Mouse (Mus musculus) kidney, adult 2 months (tissue): ENCODE data around the gene Gm5622.
"Not testable (repeated sequence)": the region's sequence is repeated elsewhere in the genome, so short reads cannot be mapped to it uniquely, and the experiment has no call there.

ENCODE experiments used
- CTCF ChIP-seq: fragments of 200-500 bp; conservative IDR thresholded peaks from 2 replicates; pipeline ENCODE4 v1.5.1; 2011; ENCODE audit warnings: low read depth, mild to moderate bottlenecking, control low read depth, low read length, moderate library complexity, mixed read lengths; ENCODE audit not compliant: insufficient read depth, insufficient read length
- POLR2A ChIP-seq: fragments of 200-500 bp; IDR thresholded peaks from one replicate; pipeline ENCODE4 v1.6.1; 2011; ENCODE audit warnings: low read depth, low read length, control low read depth

GRCm38 (mm10) chr14:51632426-51632825 lies 79.8 kb downstream of the Gm5622 start:
- not testable (repeated sequence) for TF ChIP-seq CTCF, POLR2A
